Mouse (Mus musculus): ENCODE measurements at regions not wholly inside any gene's neighbourhood (a gene's known extent, or its start where the extent isn't known, plus 50 kb on each side); places are given as distances from the start of the nearest gene placed in this dataset.

- Histone ChIP-seq H3K9ac (ENCODE audit: low read length) (no peak overlapping the region), H3K4me2 (ENCODE audit: low read length) (no peak overlapping the region), H3K36me3 (ENCODE audit: control insufficient read depth, insufficient read depth, low read length) (no peaks in the 10 kb centered on the region), H3K27me3 (ENCODE audit: control insufficient read depth, insufficient read depth, low read length) (no peaks in the 10 kb centered on the region), H3K9me3 (ENCODE audit: control insufficient read depth, low read length) (no peaks in the 10 kb centered on the region), H3K27ac (replicated peaks in 1 of 2; ENCODE audit: control insufficient read depth in 1 of 2, insufficient read depth in 1 of 2, low read depth in 2 of 2, low read length in 2 of 2) (no peak overlapping the region), H3K4me1 (ENCODE audit: control insufficient read depth in 2 of 2, insufficient read depth in 2 of 2, low read length in 2 of 2) (no peaks in the 10 kb centered on the region), H3K4me3 (ENCODE audit: control insufficient read depth in 1 of 2, insufficient read depth in 1 of 2, low read depth in 1 of 2, low read length in 2 of 2) (no peak overlapping the region)
- 79% methylated on average over 3 of the region's 3 CpGs for WGBS
- no peak for ATAC-seq (ENCODE audit: insufficient number of reproducible peaks, insufficient read depth, low FRiP score, low read depth)
These were observed 454.7 kb downstream of the Prdm2 start for GRCm38 (mm10) chr4:142758102-142758501.

GRCm38 (mm10) chr4:142756332-142756731 is 456.5 kb downstream of the Prdm2 start:
- Histone ChIP-seq H3K36me3 (ENCODE audit: control insufficient read depth, insufficient read depth, low read length) (no peaks in the 10 kb centered on the region), H3K4me1 (ENCODE audit: control insufficient read depth in 2 of 2, insufficient read depth in 2 of 2, low read length in 2 of 2) (no peaks in the 10 kb centered on the region), H3K9me3 (ENCODE audit: control insufficient read depth, low read length) (no peaks in the 10 kb centered on the region), H3K4me3 (ENCODE audit: control insufficient read depth in 1 of 2, insufficient read depth in 1 of 2, low read depth in 1 of 2, low read length in 2 of 2) (no peak overlapping the region), H3K27ac (replicated peaks in 1 of 2; ENCODE audit: control insufficient read depth in 1 of 2, insufficient read depth in 1 of 2, low read depth in 2 of 2, low read length in 2 of 2) (no peak overlapping the region), H3K27me3 (ENCODE audit: control insufficient read depth, insufficient read depth, low read length) (no peaks in the 10 kb centered on the region), H3K4me2 (ENCODE audit: low read length) (no peak overlapping the region), H3K9ac (ENCODE audit: low read length) (no peak overlapping the region)
- WGBS = 59% methylated on average over 6 of the region's 6 CpGs
- ATAC-seq (ENCODE audit: insufficient number of reproducible peaks, insufficient read depth, low FRiP score, low read depth) = no peak

- WGBS = 57% methylated on average over 8 of the region's 8 CpGs
- no peak for ATAC-seq (ENCODE audit: insufficient number of reproducible peaks, insufficient read depth, low FRiP score, low read depth)
- Histone ChIP-seq H3K27me3 (ENCODE audit: control insufficient read depth, insufficient read depth, low read length) (no peaks in the 10 kb centered on the region), H3K4me1 (ENCODE audit: control insufficient read depth in 2 of 2, insufficient read depth in 2 of 2, low read length in 2 of 2) (no peaks in the 10 kb centered on the region), H3K9me3 (ENCODE audit: control insufficient read depth, low read length) (no peaks in the 10 kb centered on the region), H3K9ac (ENCODE audit: low read length) (no peak overlapping the region), H3K4me2 (ENCODE audit: low read length) (no peak overlapping the region), H3K27ac (replicated peaks in 1 of 2; ENCODE audit: control insufficient read depth in 1 of 2, insufficient read depth in 1 of 2, low read depth in 2 of 2, low read length in 2 of 2) (no peak overlapping the region), H3K4me3 (ENCODE audit: control insufficient read depth in 1 of 2, insufficient read depth in 1 of 2, low read depth in 1 of 2, low read length in 2 of 2) (no peak overlapping the region), H3K36me3 (ENCODE audit: control insufficient read depth, insufficient read depth, low read length) (no peaks in the 10 kb centered on the region)
These were observed 462.9 kb downstream of the Prdm2 start for GRCm38 (mm10) chr4:142749918-142750317.

DNA sequence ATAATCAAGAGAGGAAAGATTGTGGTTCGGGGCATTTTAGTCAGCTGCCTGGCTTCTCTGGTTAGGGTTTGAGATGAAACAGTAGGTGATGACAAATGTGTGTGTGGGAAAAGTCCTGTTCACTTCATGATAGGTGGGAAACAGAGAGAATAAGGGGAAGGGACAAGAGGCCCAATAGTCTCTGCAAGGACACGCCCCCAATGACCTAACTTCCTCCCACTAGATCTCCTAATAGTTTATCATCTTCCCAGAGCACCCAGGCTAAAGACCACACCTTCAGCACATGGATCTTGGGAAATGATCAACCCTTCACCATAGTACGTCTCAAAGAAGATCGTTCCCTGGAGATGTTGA is 484.3 kb upstream of the Kazn start:
- no peaks in the 10 kb centered on the region for H3K9me3 ChIP-seq (ENCODE audit: control insufficient read depth, low read length)
- H3K36me3 ChIP-seq (ENCODE audit: control insufficient read depth, insufficient read depth, low read length) = no peaks in the 10 kb centered on the region
- no peak overlapping the region for H3K4me2 ChIP-seq (ENCODE audit: low read length)
- H3K4me3 ChIP-seq (ENCODE audit: control insufficient read depth in 1 of 2, insufficient read depth in 1 of 2, low read depth in 1 of 2, low read length in 2 of 2) = no peak overlapping the region
- no peak overlapping the region for H3K27ac ChIP-seq (replicated peaks in 1 of 2; ENCODE audit: control insufficient read depth in 1 of 2, insufficient read depth in 1 of 2, low read depth in 2 of 2, low read length in 2 of 2)
- no peaks in the 10 kb centered on the region for H3K4me1 ChIP-seq (ENCODE audit: control insufficient read depth in 2 of 2, insufficient read depth in 2 of 2, low read length in 2 of 2)
- no peak for ATAC-seq (ENCODE audit: insufficient number of reproducible peaks, insufficient read depth, low FRiP score, low read depth)
- H3K9ac ChIP-seq (ENCODE audit: low read length) = no peak overlapping the region
- no peaks in the 10 kb centered on the region for H3K27me3 ChIP-seq (ENCODE audit: control insufficient read depth, insufficient read depth, low read length)
- 54% methylated on average over 4 of the region's 4 CpGs for WGBS

DNA sequence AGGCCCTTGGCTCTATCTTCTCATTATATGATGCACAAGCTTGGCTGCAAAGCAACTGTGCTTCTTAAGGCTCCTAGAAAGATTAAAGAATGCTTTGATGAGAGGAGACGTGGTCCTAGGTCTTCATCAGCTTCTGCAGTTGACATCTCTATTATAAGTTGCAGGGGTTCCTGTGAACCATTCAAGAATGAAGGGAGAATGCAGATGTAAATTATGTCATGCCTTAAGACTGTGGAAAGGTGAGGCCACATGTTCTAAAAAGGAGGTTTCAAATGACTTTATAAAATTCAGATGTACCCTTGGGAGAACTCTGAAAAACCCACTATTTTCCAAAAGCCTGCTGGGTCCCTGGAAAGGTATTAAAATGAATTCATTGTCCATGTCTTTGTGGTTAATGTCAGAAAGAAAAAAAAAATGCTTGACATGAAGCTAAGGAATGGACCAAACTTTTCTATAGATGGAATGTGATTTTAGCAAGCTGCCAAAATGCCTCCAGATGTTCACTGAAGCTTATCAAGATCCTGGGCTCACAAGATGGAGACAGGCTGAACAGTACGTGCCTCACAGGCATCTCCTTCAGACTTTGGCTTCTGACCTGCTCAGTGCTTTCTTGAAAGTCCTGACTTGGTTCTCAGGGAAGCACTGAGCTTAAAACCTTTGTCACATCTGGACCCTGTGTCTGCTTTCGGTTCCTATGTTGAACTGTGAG is 483.8 kb upstream of the Kazn start:
- no peak overlapping the region for H3K4me3 ChIP-seq (ENCODE audit: control insufficient read depth in 1 of 2, insufficient read depth in 1 of 2, low read depth in 1 of 2, low read length in 2 of 2)
- H3K27me3 ChIP-seq (ENCODE audit: control insufficient read depth, insufficient read depth, low read length) = no peaks in the 10 kb centered on the region
- H3K36me3 ChIP-seq (ENCODE audit: control insufficient read depth, insufficient read depth, low read length) = no peaks in the 10 kb centered on the region
- no peaks in the 10 kb centered on the region for H3K9me3 ChIP-seq (ENCODE audit: control insufficient read depth, low read length)
- H3K4me2 ChIP-seq (ENCODE audit: low read length) = no peak overlapping the region
- no peak overlapping the region for H3K9ac ChIP-seq (ENCODE audit: low read length)
- no peak for ATAC-seq (ENCODE audit: insufficient number of reproducible peaks, insufficient read depth, low FRiP score, low read depth)
- WGBS = 41% methylated on average over 3 of the region's 3 CpGs
- no peaks in the 10 kb centered on the region for H3K4me1 ChIP-seq (ENCODE audit: control insufficient read depth in 2 of 2, insufficient read depth in 2 of 2, low read length in 2 of 2)
- no peak overlapping the region for H3K27ac ChIP-seq (replicated peaks in 1 of 2; ENCODE audit: control insufficient read depth in 1 of 2, insufficient read depth in 1 of 2, low read depth in 2 of 2, low read length in 2 of 2)

GRCm38 (mm10) chr4:142701606-142702005 is 462.4 kb upstream of the Kazn start:
- Histone ChIP-seq H3K36me3 (ENCODE audit: control insufficient read depth, insufficient read depth, low read length) (no peaks in the 10 kb centered on the region), H3K4me2 (ENCODE audit: low read length) (no peak overlapping the region), H3K27me3 (ENCODE audit: control insufficient read depth, insufficient read depth, low read length) (no peaks in the 10 kb centered on the region), H3K4me1 (ENCODE audit: control insufficient read depth in 2 of 2, insufficient read depth in 2 of 2, low read length in 2 of 2) (no peaks in the 10 kb centered on the region), H3K27ac (replicated peaks in 1 of 2; ENCODE audit: control insufficient read depth in 1 of 2, insufficient read depth in 1 of 2, low read depth in 2 of 2, low read length in 2 of 2) (no peak overlapping the region), H3K9me3 (ENCODE audit: control insufficient read depth, low read length) (peaks cover 7% of the 10 kb centered on the region; the same call in 1 of the 2 replicates), H3K9ac (ENCODE audit: low read length) (no peak overlapping the region), H3K4me3 (ENCODE audit: control insufficient read depth in 1 of 2, insufficient read depth in 1 of 2, low read depth in 1 of 2, low read length in 2 of 2) (no peak overlapping the region)
- WGBS = 71% methylated on average over 5 of the region's 5 CpGs
- no peak for ATAC-seq (ENCODE audit: insufficient number of reproducible peaks, insufficient read depth, low FRiP score, low read depth)

GRCm38 (mm10) chr4:142694926-142695325 is 455.7 kb upstream of the Kazn start:
- H3K9ac ChIP-seq (ENCODE audit: low read length) = no peak overlapping the region
- 80% methylated on average over 13 of the region's 13 CpGs for WGBS

GRCm38 (mm10) chr4:142688241-142688640 is 449.0 kb upstream of the Kazn start:
- ATAC-seq (ENCODE audit: insufficient number of reproducible peaks, insufficient read depth, low FRiP score, low read depth) = no peak
- Histone ChIP-seq H3K9ac (ENCODE audit: low read length) (no peak overlapping the region), H3K36me3 (ENCODE audit: control insufficient read depth, insufficient read depth, low read length) (no peaks in the 10 kb centered on the region), H3K4me1 (ENCODE audit: control insufficient read depth in 2 of 2, insufficient read depth in 2 of 2, low read length in 2 of 2) (no peaks in the 10 kb centered on the region), H3K27me3 (ENCODE audit: control insufficient read depth, insufficient read depth, low read length) (no peaks in the 10 kb centered on the region; the same call in 1 of the 2 replicates), H3K4me2 (ENCODE audit: low read length) (no peak overlapping the region), H3K27ac (replicated peaks in 1 of 2; ENCODE audit: control insufficient read depth in 1 of 2, insufficient read depth in 1 of 2, low read depth in 2 of 2, low read length in 2 of 2) (no peak overlapping the region), H3K9me3 (ENCODE audit: control insufficient read depth, low read length) (0 out of 2 replicates have a peak, but pooled peaks cover 4% of the 10 kb centered on the region), H3K4me3 (ENCODE audit: control insufficient read depth in 1 of 2, insufficient read depth in 1 of 2, low read depth in 1 of 2, low read length in 2 of 2) (no peak overlapping the region)
- 69% methylated on average over 6 of the region's 6 CpGs for WGBS

More at GRCm38 (mm10) chr4:142694926-142695325, 455.7 kb upstream of the Kazn start:
- ATAC-seq (ENCODE audit: insufficient number of reproducible peaks, insufficient read depth, low FRiP score, low read depth) = no peak
- Histone ChIP-seq H3K36me3 (ENCODE audit: control insufficient read depth, insufficient read depth, low read length) (no peaks in the 10 kb centered on the region), H3K4me1 (ENCODE audit: control insufficient read depth in 2 of 2, insufficient read depth in 2 of 2, low read length in 2 of 2) (no peaks in the 10 kb centered on the region), H3K27ac (replicated peaks in 1 of 2; ENCODE audit: control insufficient read depth in 1 of 2, insufficient read depth in 1 of 2, low read depth in 2 of 2, low read length in 2 of 2) (no peak overlapping the region), H3K4me2 (ENCODE audit: low read length) (no peak overlapping the region), H3K9me3 (ENCODE audit: control insufficient read depth, low read length) (no peaks in the 10 kb centered on the region), H3K27me3 (ENCODE audit: control insufficient read depth, insufficient read depth, low read length) (no peaks in the 10 kb centered on the region), H3K4me3 (ENCODE audit: control insufficient read depth in 1 of 2, insufficient read depth in 1 of 2, low read depth in 1 of 2, low read length in 2 of 2) (no peak overlapping the region)
